Mouse (Mus musculus) cerebral cortex, adult 2 months (tissue): Measurements from ENCODE around the gene 4930523C07Rik.

Experiments used
- WGBS: fragments of 180-500 bp; shearing (Covaris S2); methylation state at CpG from one replicate; pipeline ENCODE4 v1.1.7; 2018; 5-methylcytosine and 5-hydroxymethylcytosine counted together

Gene 4930523C07Rik

GRCm38 (mm10) chr1:160044237-160045021 lies at the start of gene 4930523C07Rik:
Gene 4930523C07Rik, plus strand, starts transcription at chr1:160044382.
- 5% methylated on average over 33 of the region's 33 CpGs for WGBS

- WGBS = 53% methylated on average over 2 of the region's 2 CpGs
Observed at GRCm38 (mm10) chr1:159997329-159997728, 46.9 kb upstream of the 4930523C07Rik start.

- 92% methylated on average over 1 of the region's 1 CpGs for WGBS
Observed at GRCm38 (mm10) chr1:159998349-159998748, 45.8 kb upstream of the 4930523C07Rik start.

GRCm38 (mm10) chr1:159999232-159999631 lies 45.0 kb upstream of the 4930523C07Rik start:
- WGBS = 63% methylated on average over 3 of the region's 3 CpGs

GRCm38 (mm10) chr1:160005319-160005718 lies 38.9 kb upstream of the 4930523C07Rik start:
- 55% methylated on average over 4 of the region's 4 CpGs for WGBS

- WGBS = 93% methylated on average over 8 of the region's 8 CpGs
Observed at GRCm38 (mm10) chr1:160006919-160007588, 37.1 kb upstream of the 4930523C07Rik start.

- WGBS = 82% methylated on average over 3 of the region's 3 CpGs
Observed at GRCm38 (mm10) chr1:160013042-160013441, 31.1 kb upstream of the 4930523C07Rik start.

- WGBS = 88% methylated on average over 10 of the region's 10 CpGs
Observed at GRCm38 (mm10) chr1:160024339-160024980, 19.7 kb upstream of the 4930523C07Rik start.

- 74% methylated on average over 11 of the region's 11 CpGs for WGBS
Observed at GRCm38 (mm10) chr1:160025146-160025894, 18.9 kb upstream of the 4930523C07Rik start.

GRCm38 (mm10) chr1:160025895-160026255 lies 18.3 kb upstream of the 4930523C07Rik start:
- 73% methylated on average over 5 of the region's 5 CpGs for WGBS

GRCm38 (mm10) chr1:160027939-160028338 lies 16.2 kb upstream of the 4930523C07Rik start:
- WGBS = 46% methylated on average over 4 of the region's 4 CpGs

- 83% methylated on average over 4 of the region's 4 CpGs for WGBS
Observed at GRCm38 (mm10) chr1:160033948-160034598, 10.1 kb upstream of the 4930523C07Rik start.

GRCm38 (mm10) chr1:160035561-160035960 lies 8.6 kb upstream of the 4930523C07Rik start:
- WGBS = 80% methylated on average over 3 of the region's 3 CpGs

GRCm38 (mm10) chr1:160036996-160037521 lies 7.1 kb upstream of the 4930523C07Rik start:
- 47% methylated on average over 5 of the region's 5 CpGs for WGBS

GRCm38 (mm10) chr1:160039951-160040645 lies 4.1 kb upstream of the 4930523C07Rik start:
- WGBS = 61% methylated on average over 7 of the region's 7 CpGs

- 74% methylated on average over 7 of the region's 7 CpGs for WGBS
Observed at GRCm38 (mm10) chr1:160041264-160041775, 2.9 kb upstream of the 4930523C07Rik start.

GRCm38 (mm10) chr1:160042351-160042750 lies 1.8 kb upstream of the 4930523C07Rik start:
- WGBS = 94% methylated on average over 7 of the region's 7 CpGs

GRCm38 (mm10) chr1:160043271-160043975 lies 759 bp upstream of the 4930523C07Rik start:
- 88% methylated on average over 13 of the region's 13 CpGs for WGBS

- WGBS = 59% methylated on average over 3 of the region's 3 CpGs
Observed at GRCm38 (mm10) chr1:160045056-160045715, 1.0 kb downstream of the 4930523C07Rik start.
